Mouse (Mus musculus) heart, adult 2 months (tissue): Measurements from ENCODE around the gene Fdps. TPM values are rescaled to one million over a fixed set of nuclear protein-coding genes. Genes with fewer than 3 reads are reported as not detected.

Experiments used
- DNase-seq, 2 experiments: peaks; one replicate each; pipeline ENCODE4 v3.0.0; 2021
- H3K27ac ChIP-seq: fragments of 200-600 bp; 2 replicates; pipeline ENCODE4 v1.8.1; 2022
- H3K27me3 ChIP-seq: fragments of 200-500 bp; 2 replicates; pipeline ENCODE4 v1.6.1; 2012; ENCODE audit warnings: mild to moderate bottlenecking, low read length, inconsistent platforms, mixed read lengths; ENCODE audit not compliant: control insufficient read depth, insufficient read depth
- H3K36me3 ChIP-seq: fragments of 200-500 bp; 2 replicates; pipeline ENCODE4 v1.6.1; 2012; ENCODE audit warnings: low read length, inconsistent platforms; ENCODE audit not compliant: control insufficient read depth, insufficient read depth
- H3K4me1 ChIP-seq: fragments of 200-500 bp; 2 replicates; pipeline ENCODE4 v1.6.1; 2011; ENCODE audit warnings: low read length; ENCODE audit not compliant: control insufficient read depth, insufficient read depth
- H3K4me3 ChIP-seq: fragments of 200-600 bp; 2 replicates; pipeline ENCODE4 v1.8.1; 2022
- H3K79me2 ChIP-seq: fragments of 200-500 bp; replicated peaks from 2 replicates; pipeline ENCODE4 v1.6.1; 2012; ENCODE audit warnings: mild to moderate bottlenecking, inconsistent platforms, low read length, moderate library complexity, mixed read lengths; ENCODE audit not compliant: control insufficient read depth, insufficient read depth
- H3K9ac ChIP-seq: fragments of 200-500 bp; 2 replicates; pipeline ENCODE4 v1.6.1; 2012; ENCODE audit warnings: low read depth, mild to moderate bottlenecking, control low read depth, inconsistent platforms, low read length, mixed read lengths
- CTCF ChIP-seq: fragments of 200-600 bp; IDR thresholded peaks from 2 replicates; pipeline ENCODE4 v1.8.1; 2022; ENCODE audit warnings: antibody characterized with exemption, mild to moderate bottlenecking, moderate library complexity
- EP300 ChIP-seq: fragments of 200-500 bp; IDR thresholded peaks from 2 replicates; pipeline ENCODE4 v1.6.1; 2011; ENCODE audit warnings: low read depth, low read length, control low read depth; ENCODE audit not compliant: insufficient read depth
- POLR2A ChIP-seq: fragments of 200-500 bp; IDR thresholded peaks from 2 replicates; pipeline ENCODE4 v1.6.1; 2011; ENCODE audit warnings: mild to moderate bottlenecking, low read depth, low read length, control low read depth; ENCODE audit not compliant: insufficient read depth
- WGBS: fragments of 180-500 bp; shearing (Covaris S2); methylation state at CpG from one replicate; pipeline ENCODE4 v1.1.7; 2018; 5-methylcytosine and 5-hydroxymethylcytosine counted together
- intact Hi-C: fragments of 180-260 bp; cut with DNase I; formaldehyde crosslinking; loops from one replicate; pipeline ENCODE4 v1.15.1; 2025
- polyA plus RNA-seq: library from polyadenylated mRNA; depleted of rRNA; stranded (reverse); fragments of >200 nt; gene quantifications from 2 replicates; pipeline ENCODE4 v1.2.3, GENCODE M21; 2012
- total RNA-seq, 2 experiments: library from RNA; stranded (reverse); gene quantifications; 2 replicates each; pipeline ENCODE4 v1.2.3; 2021

Fdps gene
- total and polyA plus RNA-seq, 3 experiments: 20.8 to 22.5 (median 21.1) TPM

GRCm38 (mm10) chr3:89136365-89136764 lies 34.6 kb upstream of the Fdps start:
- Histone ChIP-seq H3K4me3 (no peak overlapping the region), H3K27ac (no peak overlapping the region), H3K4me1 (no peaks in the 10 kb centered on the region), H3K36me3 (no peaks in the 10 kb centered on the region), H3K79me2 (no peaks in the 10 kb centered on the region), H3K27me3 (no peaks in the 10 kb centered on the region), H3K9ac (no peak overlapping the region)
- no peak for DNase-seq
- 48% methylated on average over 9 of the region's 9 CpGs for WGBS
- TF ChIP-seq CTCF (no peak), EP300 (no peak), POLR2A (no peak)
- intact Hi-C loops: no loop called here

GRCm38 (mm10) chr3:89135958-89136357 lies 34.2 kb upstream of the Fdps start, which contains the start of gene Pklr:
Pklr (plus strand) TSS chr3:89136142.
- intact Hi-C loops: no loop called here
- Histone ChIP-seq H3K27me3 (no peaks in the 10 kb centered on the region), H3K27ac (no peak within 1 kb of the TSS), H3K4me3 (no peak within 1 kb of the TSS), H3K79me2 (no peaks in the 10 kb centered on the region), H3K36me3 (no peaks in the 10 kb centered on the region), H3K4me1 (no peaks in the 10 kb centered on the region), H3K9ac (no peak within 1 kb of the TSS)
- DNase-seq: no peak
- TF ChIP-seq POLR2A (no peak), EP300 (no peak), CTCF (no peak)
- WGBS: 42% methylated on average over 3 of the region's 3 CpGs

- intact Hi-C loops: no loop called here
- H3K4me3 ChIP-seq: no peak overlapping the region
- H3K4me1 ChIP-seq: no peaks in the 10 kb centered on the region
- DNase-seq: no peak
- no peak overlapping the region for H3K27ac ChIP-seq
- TF ChIP-seq CTCF (no peak), EP300 (no peak), POLR2A (no peak)
- no peaks in the 10 kb centered on the region for H3K36me3 ChIP-seq
- H3K9ac ChIP-seq: no peak overlapping the region
- H3K27me3 ChIP-seq: no peaks in the 10 kb centered on the region
- no peaks in the 10 kb centered on the region for H3K79me2 ChIP-seq
- WGBS: 77% methylated on average over 1 of the region's 1 CpGs
Measured at GRCm38 (mm10) chr3:89133752-89134151, 32.0 kb upstream of the Fdps start.

- Histone ChIP-seq H3K36me3 (no peaks in the 10 kb centered on the region), H3K27me3 (no peaks in the 10 kb centered on the region), H3K9ac (no peak overlapping the region), H3K4me1 (no peaks in the 10 kb centered on the region), H3K79me2 (no peaks in the 10 kb centered on the region), H3K4me3 (no peak overlapping the region), H3K27ac (no peak overlapping the region)
- 58% methylated on average over 7 of the region's 7 CpGs for WGBS
- intact Hi-C loops: no loop called here
- DNase-seq: no peak
- TF ChIP-seq EP300 (no peak), CTCF (no peak), POLR2A (no peak)
Measured at GRCm38 (mm10) chr3:89133063-89133450, 31.3 kb upstream of the Fdps start.

- TF ChIP-seq EP300 (no peak), POLR2A (no peak), CTCF (peak; percentile 48)
- no peaks in the 10 kb centered on the region for H3K4me1 ChIP-seq
- no peaks in the 10 kb centered on the region for H3K36me3 ChIP-seq
- WGBS: 16% methylated on average over 30 of the region's 30 CpGs
- intact Hi-C loops: no loop called here
- peak in 1 of 2 experiments; percentile 31 for DNase-seq
- H3K27ac ChIP-seq: no peak overlapping the region
- no peaks in the 10 kb centered on the region for H3K27me3 ChIP-seq
- H3K4me3 ChIP-seq: 0 out of 2 replicates have a peak overlapping the region, but pooled peaks have one; percentile 16
- H3K79me2 ChIP-seq: no peaks in the 10 kb centered on the region
- H3K9ac ChIP-seq: no peak overlapping the region
Measured at GRCm38 (mm10) chr3:89132285-89133062, 30.7 kb upstream of the Fdps start.

- WGBS: 56% methylated on average over 4 of the region's 4 CpGs
- Histone ChIP-seq H3K4me3 (no peak overlapping the region), H3K9ac (no peak overlapping the region), H3K27ac (no peak overlapping the region), H3K27me3 (no peaks in the 10 kb centered on the region), H3K4me1 (no peaks in the 10 kb centered on the region), H3K79me2 (no peaks in the 10 kb centered on the region), H3K36me3 (no peaks in the 10 kb centered on the region)
- no peak for DNase-seq
- intact Hi-C loops: no loop called here
- TF ChIP-seq EP300 (no peak), POLR2A (no peak), CTCF (no peak)
Measured at GRCm38 (mm10) chr3:89131816-89132215, 30.1 kb upstream of the Fdps start.
